Mouse (Mus musculus): ENCODE measurements at regions not wholly inside any gene's neighbourhood (a gene's known extent, or its start where the extent isn't known, plus 50 kb on each side); places are given as distances from the start of the nearest gene placed in this dataset.
A peak's percentile ranks its signal among the peaks of the same experiment; 100 is the strongest.

- no peak for DNase-seq
Observed at GRCm38 (mm10) chr4:97377593-97378542, 194.9 kb upstream of the Gm10192 start.

- no peak for DNase-seq
Observed at GRCm38 (mm10) chr4:97360473-97360872, 177.5 kb upstream of the Gm10192 start.

- DNase-seq: peak; percentile 2 to 10
Observed at GRCm38 (mm10) chr4:97357958-97358357, 175.0 kb upstream of the Gm10192 start.

GRCm38 (mm10) chr4:97346799-97347198, 163.8 kb upstream of the Gm10192 start:
- DNase-seq: peak in 1 of 2 experiments; percentile 2

GRCm38 (mm10) chr4:97344335-97344734, 161.4 kb upstream of the Gm10192 start:
- DNase-seq: no peak

GRCm38 (mm10) chr4:97343378-97343777, 160.4 kb upstream of the Gm10192 start:
- no peak for DNase-seq
